Mouse (Mus musculus): ENCODE data around the gene Sec13.

GRCm38 (mm10) chr6:113692661-113693133 is 47.8 kb downstream of the Sec13 start:
- no peak for TF ChIP-seq CTCF (IDR thresholded peaks at IDR 0.05; ENCODE audit: control insufficient read depth, insufficient read depth, insufficient replicate concordance, low read depth, low read length)
- TF ChIP-seq POLR2A (IDR thresholded peaks at IDR 0.05; ENCODE audit: control insufficient read depth, low read depth, low read length) = no peak
